ENCODE assay signal across 27 mouse cellular contexts in genomic region chr7:121081816-121082215, GRCm38 (mm10). TPM values are rescaled to one million over a fixed set of nuclear protein-coding genes. Genes with fewer than 3 reads are reported as not detected.
"Had no signal": no experiment of that assay in that cellular context is flagged by ENCODE, and none has a peak within 500 bp of the region (broad histone marks: within the 10 kb centered on the region; RNA-seq: fewer than 3 reads in every experiment).

No protein-coding gene starts in this region.

- H3K4me3 ChIP-seq: gastrocnemius, adult 2 months; heart, embryonic 10.5 days; heart, embryonic 12.5 days; hindbrain, embryonic 10.5 days; hindbrain, embryonic 12.5 days; intestine, embryonic 15.5 days; layer of hippocampus, adult 2 months; limb, embryonic 13.5 days; limb, embryonic 15.5 days; liver, embryonic 12.5 days had no signal

- H3K9me3 ChIP-seq: heart, embryonic 10.5 days; hindbrain, embryonic 10.5 days; hindbrain, embryonic 12.5 days; intestine, embryonic 15.5 days; limb, embryonic 13.5 days; limb, embryonic 15.5 days; liver, embryonic 12.5 days had no signal

- H3K27ac ChIP-seq: gastrocnemius, adult 2 months; heart, embryonic 10.5 days; hindbrain, embryonic 10.5 days; hindbrain, embryonic 12.5 days; hindbrain, embryonic 14.5 days; intestine, embryonic 15.5 days; layer of hippocampus, adult 2 months; limb, embryonic 13.5 days; limb, embryonic 15.5 days; liver, embryonic 12.5 days; liver, embryonic 14.5 days had no signal

- H3K9ac ChIP-seq: heart, embryonic 12.5 days; hindbrain, embryonic 12.5 days; hindbrain, embryonic 14.5 days; intestine, embryonic 15.5 days; limb, embryonic 13.5 days; limb, embryonic 15.5 days; liver, embryonic 12.5 days; liver, embryonic 14.5 days had no signal

- H3K4me1 ChIP-seq: intestine, embryonic 15.5 days; liver, embryonic 12.5 days had no signal

- H3K27me3 ChIP-seq: heart, embryonic 12.5 days; hindbrain, embryonic 12.5 days; intestine, embryonic 15.5 days; limb, embryonic 13.5 days; limb, embryonic 15.5 days; liver, embryonic 12.5 days had no signal

- H3K4me2 ChIP-seq: heart, embryonic 12.5 days; hindbrain, embryonic 12.5 days; hindbrain, embryonic 14.5 days; intestine, embryonic 15.5 days; limb, embryonic 13.5 days; limb, embryonic 15.5 days; liver, embryonic 12.5 days had no signal

- ATAC-seq: hindbrain, embryonic 16.5 days; inflammation-experienced regulatory T-cells, adult 6 months; intestine, embryonic 15.5 days; intestine, postnatal 0 days; liver, embryonic 12.5 days had no signal

- DNase-seq: gastrocnemius, adult 2 months; gastrocnemius, postnatal 10 days; gastrocnemius, postnatal 25 days; heart, adult 18-20 months; heart, postnatal 10 days; heart, postnatal 4 days; kidney, adult 18-20 months; kidney, adult 8-10 months; kidney, postnatal 10 days; kidney, postnatal 25 days; kidney, postnatal 4 days; left cerebral cortex, postnatal 4 days had no signal

RNA-seq across cellular contexts. Expression of gene Otoa, which starts 0.4 kb away (rescaled TPM):
- polyA plus RNA-seq: heart, embryonic 12.5 days; inflammation-experienced regulatory T-cells, adult 6 months; kidney, embryonic 14.5 days had no signal
